Mouse (Mus musculus): ENCODE results near the gene Lcmt1. TPM values are rescaled to one million over a fixed set of nuclear protein-coding genes. Genes with fewer than 3 reads are reported as not detected.

The Lcmt1 gene
- polyA plus RNA-seq, 1 experiment from 2014 or later: 33.4 TPM

DNA sequence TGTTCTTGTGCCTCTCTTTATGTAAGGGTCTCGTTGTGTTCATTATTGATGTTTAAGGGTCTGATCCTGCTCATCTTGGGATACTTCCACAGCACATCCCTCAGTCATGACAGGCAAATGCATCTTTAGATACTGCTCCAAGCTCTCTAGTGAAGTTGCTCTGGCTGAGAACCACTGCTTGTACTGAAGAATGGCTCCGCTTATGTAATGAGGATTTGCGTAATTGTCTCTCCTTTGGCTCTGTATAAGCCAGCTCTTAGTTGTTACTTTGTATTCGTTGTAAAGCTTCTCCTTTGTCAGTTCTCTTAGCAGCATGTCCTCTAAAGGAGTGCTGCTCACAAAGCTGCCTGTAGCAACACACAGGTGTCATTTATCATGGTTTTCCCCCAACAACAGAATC lies 37.4 kb downstream of the Lcmt1 start:
- Histone ChIP-seq H3K4me3 (no peak overlapping the region), H3K9me3 (replicated peaks) (no peaks in the 10 kb centered on the region), H3K4me2 (no peak overlapping the region), H3K9ac (no peak overlapping the region), H3K27me3 (replicated peaks) (no peaks in the 10 kb centered on the region), H3K27ac (no peak overlapping the region), H3K4me1 (peaks cover 18% of the 10 kb centered on the region), H3K36me3 (peaks cover 57% of the 10 kb centered on the region)
- WGBS (ENCODE audit: insufficient replicate concordance): 84% methylated on average over 4 of the region's 4 CpGs
- no peak for ATAC-seq

DNA sequence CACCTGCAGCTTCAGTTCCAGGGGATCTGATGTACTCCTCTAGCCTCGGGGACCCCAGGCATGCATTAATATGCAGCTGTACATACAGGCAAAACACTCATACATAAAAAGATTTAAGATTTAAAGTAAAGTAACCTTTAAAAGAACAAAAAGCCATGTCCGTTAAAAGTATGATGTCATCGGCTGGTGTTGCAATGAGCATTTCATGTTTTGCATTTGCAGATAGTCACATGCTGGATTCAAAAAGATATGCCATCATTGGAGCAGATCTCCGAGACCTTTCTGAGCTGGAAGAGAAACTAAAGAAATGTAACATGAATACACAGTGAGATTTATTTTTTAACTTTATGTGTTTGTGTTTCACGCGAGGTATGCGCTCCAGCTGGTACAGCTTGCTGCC lies 40.9 kb downstream of the Lcmt1 start:
- WGBS (ENCODE audit: insufficient replicate concordance): 82% methylated on average over 7 of the region's 7 CpGs
- no peak overlapping the region for H3K9ac ChIP-seq

DNA sequence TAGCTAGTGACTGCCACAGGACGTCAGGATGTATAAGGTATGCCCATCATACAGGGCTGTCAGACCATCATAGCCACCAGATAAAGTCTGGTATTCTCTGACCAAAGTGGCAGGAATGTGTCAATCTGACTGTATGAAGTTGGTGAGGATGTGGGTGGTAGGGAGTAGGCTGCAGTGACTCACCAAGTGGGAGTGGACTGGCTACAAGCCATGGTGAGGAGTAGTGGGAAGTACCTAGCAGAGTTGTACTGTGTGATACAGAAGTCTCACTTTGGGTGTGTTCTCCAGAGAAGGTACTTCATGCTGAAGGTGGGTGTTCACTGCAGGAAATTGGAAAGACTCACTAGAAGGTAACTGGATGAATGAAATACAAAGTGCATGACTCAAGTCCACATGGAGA lies 41.5 kb downstream of the Lcmt1 start:
- H3K4me3 ChIP-seq: no peak overlapping the region
- no peaks in the 10 kb centered on the region for H3K9me3 ChIP-seq (replicated peaks)
- peaks cover under 1% of the 10 kb centered on the region; the same call in 1 of the 2 replicates for H3K4me1 ChIP-seq
- ATAC-seq: no peak
- no peak overlapping the region for H3K27ac ChIP-seq
- WGBS (ENCODE audit: insufficient replicate concordance): 72% methylated on average over 1 of the region's 1 CpGs
- H3K36me3 ChIP-seq: peaks cover 51% of the 10 kb centered on the region
- H3K9ac ChIP-seq: no peak overlapping the region
- H3K4me2 ChIP-seq: no peak overlapping the region
- H3K27me3 ChIP-seq (replicated peaks): no peaks in the 10 kb centered on the region

More for the DNA sequence above, 40.9 kb downstream of the Lcmt1 start:
- peaks cover 7% of the 10 kb centered on the region for H3K4me1 ChIP-seq
- no peak for ATAC-seq
- no peak overlapping the region for H3K4me3 ChIP-seq
- no peak overlapping the region for H3K4me2 ChIP-seq
- no peaks in the 10 kb centered on the region for H3K9me3 ChIP-seq (replicated peaks)
- peaks cover 52% of the 10 kb centered on the region for H3K36me3 ChIP-seq
- H3K27me3 ChIP-seq (replicated peaks): no peaks in the 10 kb centered on the region
- no peak overlapping the region for H3K27ac ChIP-seq

DNA sequence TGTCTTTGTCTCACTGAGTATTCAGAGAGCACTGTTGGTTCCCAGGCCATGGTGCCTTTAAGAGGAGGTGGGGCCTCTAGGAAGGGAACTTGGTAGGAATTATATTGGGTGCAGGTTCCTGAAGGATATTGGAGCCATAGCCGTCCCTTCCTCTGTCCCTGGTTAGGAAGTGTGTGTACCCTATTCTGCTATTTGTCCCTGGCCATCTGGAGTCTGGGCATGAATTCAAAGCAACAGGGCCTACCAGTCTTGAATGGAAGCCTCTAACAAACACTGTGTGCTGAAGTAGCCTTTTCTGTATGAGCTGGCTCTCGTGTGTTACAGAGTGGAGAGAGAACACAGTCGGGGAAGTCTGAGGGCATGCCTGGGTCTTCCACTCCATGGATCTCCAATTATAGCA lies 42.6 kb downstream of the Lcmt1 start:
- WGBS (ENCODE audit: insufficient replicate concordance): 79% methylated on average over 3 of the region's 3 CpGs
- no peaks in the 10 kb centered on the region; the same call in 1 of the 2 replicates for H3K4me1 ChIP-seq
- no peak overlapping the region for H3K9ac ChIP-seq
- no peaks in the 10 kb centered on the region for H3K27me3 ChIP-seq (replicated peaks)
- ATAC-seq: no peak
- H3K4me2 ChIP-seq: no peak overlapping the region
- no peaks in the 10 kb centered on the region for H3K9me3 ChIP-seq (replicated peaks)
- H3K36me3 ChIP-seq: peaks cover 46% of the 10 kb centered on the region
- H3K4me3 ChIP-seq: no peak overlapping the region
- H3K27ac ChIP-seq: no peak overlapping the region

DNA sequence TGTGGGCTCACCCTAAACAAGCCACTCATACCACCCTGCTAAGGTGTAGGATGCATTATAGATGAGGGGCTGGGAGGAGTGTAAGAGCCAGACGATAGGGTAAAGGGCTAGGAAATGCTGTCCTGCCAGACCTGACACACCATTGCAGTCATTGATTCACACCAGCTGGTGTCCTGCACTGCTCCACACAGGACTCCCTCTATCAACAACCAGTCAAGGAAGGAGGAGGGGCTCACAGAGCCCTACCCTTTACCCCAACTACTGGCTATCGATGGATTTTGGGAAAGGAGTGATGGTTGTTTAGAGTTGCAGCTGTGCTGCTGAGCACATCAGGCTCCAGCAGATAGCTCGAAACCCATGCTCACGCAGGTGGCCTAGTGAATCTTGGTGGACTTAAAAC lies 47.2 kb downstream of the Lcmt1 start:
- Histone ChIP-seq H3K4me1 (no peaks in the 10 kb centered on the region), H3K27ac (no peak overlapping the region), H3K36me3 (peaks cover 64% of the 10 kb centered on the region), H3K4me2 (no peak overlapping the region), H3K9me3 (replicated peaks) (no peaks in the 10 kb centered on the region), H3K4me3 (no peak overlapping the region), H3K9ac (no peak overlapping the region), H3K27me3 (replicated peaks) (no peaks in the 10 kb centered on the region)
- WGBS (ENCODE audit: insufficient replicate concordance): 79% methylated on average over 4 of the region's 4 CpGs
- no peak for ATAC-seq

DNA sequence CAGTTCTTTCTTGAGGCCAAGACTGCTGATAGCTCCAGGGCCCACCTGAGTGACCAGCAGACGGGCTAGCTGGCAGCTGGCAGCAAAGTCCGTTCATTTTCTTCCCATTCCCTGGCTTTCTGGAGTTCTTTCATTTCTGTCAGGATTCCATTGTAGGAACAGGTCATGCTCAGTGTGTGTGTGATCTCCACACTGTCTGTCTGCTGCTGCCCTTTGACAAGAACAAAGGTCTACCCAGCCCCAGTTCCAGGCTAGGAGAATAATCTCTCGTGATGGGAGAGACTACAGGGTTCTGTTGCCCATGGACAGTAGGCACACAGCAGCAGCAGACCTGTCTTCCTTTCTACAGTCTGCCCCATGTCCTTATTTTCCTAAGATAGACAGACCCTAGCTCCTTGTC lies 48.1 kb downstream of the Lcmt1 start:
- H3K9me3 ChIP-seq (replicated peaks): no peaks in the 10 kb centered on the region
- no peak overlapping the region for H3K4me2 ChIP-seq
- H3K36me3 ChIP-seq: peaks cover 66% of the 10 kb centered on the region
- H3K4me3 ChIP-seq: no peak overlapping the region
- no peak overlapping the region for H3K27ac ChIP-seq
- H3K4me1 ChIP-seq: no peaks in the 10 kb centered on the region
- no peak overlapping the region for H3K9ac ChIP-seq
- WGBS (ENCODE audit: insufficient replicate concordance): 85% methylated on average over 3 of the region's 3 CpGs
- no peak for ATAC-seq
- H3K27me3 ChIP-seq (replicated peaks): no peaks in the 10 kb centered on the region

DNA sequence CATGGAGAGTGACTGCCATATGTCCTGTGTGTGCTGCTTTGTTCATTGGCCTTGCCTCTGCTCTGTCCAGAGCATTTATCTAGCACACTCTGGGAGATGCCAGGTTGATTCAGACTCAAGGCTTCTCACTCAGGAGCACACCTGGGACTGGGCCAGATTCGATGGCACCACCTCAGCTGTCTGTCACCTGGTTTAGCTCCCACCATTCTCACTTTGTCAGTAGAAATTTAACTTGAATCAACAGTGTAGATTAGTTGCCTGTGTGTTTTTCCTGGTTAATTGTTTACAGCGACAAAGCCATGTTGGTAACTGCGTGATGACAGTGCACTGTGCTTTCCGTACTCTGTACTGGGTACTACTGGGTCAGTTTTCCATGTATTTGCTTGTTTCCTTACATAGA lies 50.4 kb downstream of the Lcmt1 start:
- no peaks in the 10 kb centered on the region for H3K4me1 ChIP-seq
- WGBS (ENCODE audit: insufficient replicate concordance): 79% methylated on average over 4 of the region's 4 CpGs
- no peaks in the 10 kb centered on the region for H3K9me3 ChIP-seq (replicated peaks)
- peaks cover 67% of the 10 kb centered on the region for H3K36me3 ChIP-seq
- no peak overlapping the region for H3K4me2 ChIP-seq
- no peak overlapping the region for H3K9ac ChIP-seq
- H3K4me3 ChIP-seq: no peak overlapping the region
- no peaks in the 10 kb centered on the region for H3K27me3 ChIP-seq (replicated peaks)
- no peak for ATAC-seq
- no peak overlapping the region for H3K27ac ChIP-seq

DNA sequence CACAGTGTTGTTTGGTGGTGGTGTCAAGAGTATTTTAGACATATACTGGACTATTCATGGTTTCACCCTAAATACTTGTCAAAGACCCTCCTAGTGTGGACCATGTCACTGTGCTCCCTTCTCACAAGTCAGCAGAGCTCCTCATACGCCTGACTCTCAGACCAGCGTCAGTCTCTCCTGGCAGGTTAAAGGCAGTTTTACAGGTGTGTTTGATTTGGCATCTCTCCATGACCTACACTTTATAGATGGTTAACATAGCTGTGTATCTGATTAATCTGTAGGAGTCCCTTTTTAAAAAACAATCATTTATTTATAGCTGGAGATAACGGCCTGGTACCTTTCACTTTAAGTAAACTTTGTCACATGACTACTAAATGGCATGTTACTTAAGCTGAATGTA lies 52.4 kb downstream of the Lcmt1 start:
- no peak overlapping the region for H3K27ac ChIP-seq
- H3K9ac ChIP-seq: no peak overlapping the region
- H3K36me3 ChIP-seq: peaks cover 72% of the 10 kb centered on the region
- H3K9me3 ChIP-seq (replicated peaks): no peaks in the 10 kb centered on the region
- ATAC-seq: no peak
- no peaks in the 10 kb centered on the region for H3K27me3 ChIP-seq (replicated peaks)
- H3K4me3 ChIP-seq: no peak overlapping the region
- H3K4me1 ChIP-seq: 0 out of 2 replicates have a peak, but pooled peaks cover under 1% of the 10 kb centered on the region
- 89% methylated on average over 3 of the region's 3 CpGs for WGBS (ENCODE audit: insufficient replicate concordance)
- no peak overlapping the region for H3K4me2 ChIP-seq

DNA sequence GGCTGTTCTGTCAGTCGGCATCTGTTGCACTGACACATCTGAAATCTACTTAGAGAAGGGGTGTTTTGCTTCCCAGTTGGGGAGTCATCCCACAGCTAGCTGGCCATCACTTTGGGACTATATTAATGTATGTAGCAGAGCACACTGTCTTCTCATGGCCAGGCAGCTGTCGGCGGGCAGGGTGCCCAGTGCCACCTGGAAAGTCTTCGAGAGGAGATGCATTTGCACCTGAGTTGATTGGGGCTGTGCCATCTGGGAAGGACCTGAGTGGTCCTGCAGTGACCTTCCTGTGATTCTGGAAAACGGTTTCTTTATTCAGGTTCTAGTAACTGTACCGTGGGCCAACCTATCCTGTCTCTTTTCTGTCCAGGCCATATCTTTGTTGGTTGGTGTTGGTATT lies 54.7 kb downstream of the Lcmt1 start:
- no peak for ATAC-seq
- WGBS (ENCODE audit: insufficient replicate concordance): 87% methylated on average over 6 of the region's 6 CpGs
- Histone ChIP-seq H3K4me2 (no peak overlapping the region), H3K9ac (no peak overlapping the region), H3K4me3 (no peak overlapping the region), H3K36me3 (peaks cover 69% of the 10 kb centered on the region), H3K4me1 (peaks cover 7% of the 10 kb centered on the region; the same call in 1 of the 2 replicates), H3K27ac (no peak overlapping the region), H3K27me3 (replicated peaks) (no peaks in the 10 kb centered on the region), H3K9me3 (replicated peaks) (no peaks in the 10 kb centered on the region)

DNA sequence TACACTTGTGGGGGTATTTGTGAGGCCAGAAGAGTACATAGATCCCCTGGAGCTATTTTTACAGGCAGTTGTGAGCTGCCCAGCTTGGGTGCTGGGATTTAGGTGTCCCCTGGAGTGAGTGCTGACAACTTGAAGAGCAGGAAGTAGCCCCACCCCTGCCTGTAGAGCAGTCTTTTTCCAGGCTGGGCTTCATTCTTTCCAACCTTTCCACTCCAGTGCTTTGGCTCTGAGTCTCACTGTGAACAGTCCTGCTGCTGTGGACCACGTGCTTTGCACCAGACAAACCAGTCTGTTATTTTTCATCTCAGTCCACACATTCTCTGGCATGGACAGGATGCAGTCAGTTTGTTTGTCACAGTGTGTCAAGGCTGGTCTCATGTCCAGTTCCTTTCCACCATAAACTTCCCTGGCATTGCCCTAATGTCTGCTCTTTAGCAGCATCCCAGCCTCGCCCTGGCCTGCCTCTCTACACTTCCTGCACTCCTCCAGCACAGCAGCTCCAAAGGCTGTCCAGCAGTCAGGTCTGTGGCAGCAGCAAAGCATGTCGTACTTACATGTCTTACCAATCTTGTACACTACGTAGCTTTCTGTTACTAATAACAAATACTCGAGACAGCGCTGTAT lies 55.7 kb downstream of the Lcmt1 start:
- H3K4me1 ChIP-seq: peaks cover 14% of the 10 kb centered on the region
- no peak for ATAC-seq

DNA sequence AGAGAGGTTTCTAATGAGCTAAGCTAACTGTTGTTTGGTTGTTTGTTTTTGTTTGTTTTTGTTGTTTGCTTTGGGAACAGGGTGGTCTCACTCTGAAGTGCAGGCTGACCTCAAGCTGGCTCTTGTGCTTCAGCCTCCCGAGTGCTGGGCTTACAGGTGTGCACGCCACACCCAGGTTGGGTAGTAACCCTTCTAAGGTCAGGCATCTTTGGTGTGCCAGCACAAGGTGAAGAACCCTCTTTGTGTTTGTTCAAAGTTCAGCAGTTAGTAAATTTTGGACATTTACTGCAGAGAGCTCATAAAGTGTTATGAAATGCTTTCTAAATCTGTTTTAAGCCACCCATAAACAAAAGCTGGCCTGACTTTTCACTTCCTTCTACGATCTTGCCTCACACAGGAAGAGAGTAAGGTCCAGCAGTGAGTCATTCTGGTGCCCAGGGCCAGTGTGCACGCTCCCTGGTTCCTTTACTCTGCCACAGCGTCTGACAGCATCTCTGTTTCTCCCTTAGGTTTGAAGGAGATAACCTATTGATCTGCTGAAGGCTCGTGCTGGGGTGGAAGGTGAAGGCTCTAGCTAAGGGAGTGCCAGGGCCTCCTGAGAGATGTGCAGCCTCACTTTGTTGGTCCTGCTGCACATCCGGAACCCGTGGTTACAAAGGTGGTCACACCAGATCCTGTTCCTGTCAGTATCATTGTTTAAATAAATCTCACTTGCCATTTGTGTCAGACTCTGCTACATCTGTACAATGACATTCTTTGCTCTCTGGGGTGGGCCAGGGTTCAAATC lies 60.2 kb downstream of the Lcmt1 start:
- ATAC-seq: no peak
- WGBS (ENCODE audit: insufficient replicate concordance): 68% methylated on average over 8 of the region's 8 CpGs
- Histone ChIP-seq H3K27ac (no peak overlapping the region), H3K4me3 (no peak overlapping the region), H3K4me2 (no peak overlapping the region), H3K9ac (no peak overlapping the region), H3K9me3 (replicated peaks) (no peaks in the 10 kb centered on the region), H3K27me3 (replicated peaks) (no peaks in the 10 kb centered on the region), H3K36me3 (peaks cover 35% of the 10 kb centered on the region), H3K4me1 (peaks cover 14% of the 10 kb centered on the region)

More for the DNA sequence above, 55.7 kb downstream of the Lcmt1 start:
- Histone ChIP-seq H3K27me3 (replicated peaks) (no peaks in the 10 kb centered on the region), H3K36me3 (peaks cover 66% of the 10 kb centered on the region), H3K4me2 (no peak overlapping the region), H3K9me3 (replicated peaks) (no peaks in the 10 kb centered on the region), H3K9ac (no peak overlapping the region), H3K27ac (no peak overlapping the region), H3K4me3 (no peak overlapping the region)
- 80% methylated on average over 6 of the region's 6 CpGs for WGBS (ENCODE audit: insufficient replicate concordance)

DNA sequence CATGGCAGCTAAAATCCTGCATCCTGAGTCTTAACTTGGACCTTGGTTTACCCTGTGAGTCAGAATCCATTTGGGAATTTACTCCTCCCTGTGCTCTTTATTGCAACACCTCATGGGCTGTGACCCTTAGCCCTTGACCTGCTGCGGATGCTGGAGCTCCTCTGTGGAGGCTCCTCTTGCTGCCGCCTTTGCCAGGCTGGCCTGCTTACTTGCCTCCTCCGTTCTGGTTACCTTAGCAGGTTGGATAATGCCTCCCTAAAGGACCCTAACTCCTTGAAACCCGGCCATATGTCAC lies 60.8 kb downstream of the Lcmt1 start:
- Histone ChIP-seq H3K36me3 (peaks cover 34% of the 10 kb centered on the region), H3K4me1 (peaks cover 14% of the 10 kb centered on the region), H3K27me3 (replicated peaks) (no peaks in the 10 kb centered on the region), H3K9ac (no peak overlapping the region), H3K4me3 (no peak overlapping the region), H3K4me2 (no peak overlapping the region), H3K27ac (no peak overlapping the region), H3K9me3 (replicated peaks) (no peaks in the 10 kb centered on the region)
- 76% methylated on average over 4 of the region's 4 CpGs for WGBS (ENCODE audit: insufficient replicate concordance)
- ATAC-seq: 0 out of 2 replicates have a peak, but pooled peaks have one; percentile 44
